Mouse (Mus musculus) ES-Bruce4 (cell line): ENCODE results near the gene Thada. TPM values are rescaled to one million over a fixed set of nuclear protein-coding genes. Genes with fewer than 3 reads are reported as not detected.

Source experiments
- H3K27ac ChIP-seq: 2 replicates; pipeline ENCODE4 v1.5.1; 2012; ENCODE audit warnings: low read length, inconsistent platforms; ENCODE audit not compliant: insufficient read depth
- H3K27me3 ChIP-seq: 2 replicates; pipeline ENCODE4 v1.6.1; 2012; ENCODE audit warnings: mild to moderate bottlenecking, low read length, inconsistent platforms; ENCODE audit not compliant: control insufficient read depth, poor library complexity, insufficient read depth, severe bottlenecking
- H3K36me3 ChIP-seq: 2 replicates; pipeline ENCODE4 v1.6.1; 2012; ENCODE audit warnings: inconsistent platforms, mild to moderate bottlenecking, low read length, moderate library complexity; ENCODE audit not compliant: control insufficient read depth, poor library complexity, insufficient read depth, severe bottlenecking
- H3K4me1 ChIP-seq: one replicate; pipeline ENCODE4 v1.8.1; 2011; ENCODE audit warnings: low read length; ENCODE audit not compliant: control insufficient read depth, insufficient read depth
- H3K4me3 ChIP-seq: 2 replicates; pipeline ENCODE4 v1.5.1; 2011; ENCODE audit warnings: low read depth, mild to moderate bottlenecking, low read length
- H3K9ac ChIP-seq: 2 replicates; pipeline ENCODE4 v1.6.1; 2012; ENCODE audit warnings: low read depth, mild to moderate bottlenecking, inconsistent platforms; ENCODE audit not compliant: poor library complexity, severe bottlenecking
- H3K9me3 ChIP-seq: replicated peaks from 2 replicates; pipeline ENCODE4 v1.6.1; 2012; ENCODE audit warnings: mild to moderate bottlenecking, low read length, inconsistent platforms; ENCODE audit not compliant: control insufficient read depth, poor library complexity, insufficient read depth, severe bottlenecking
- CTCF ChIP-seq: IDR thresholded peaks from one replicate; pipeline ENCODE4 v1.8.1; 2011; ENCODE audit warnings: low read depth, low read length
- EP300 ChIP-seq: IDR thresholded peaks from 2 replicates; pipeline ENCODE4 v1.6.1; 2011; ENCODE audit warnings: low read depth, low read length; ENCODE audit not compliant: insufficient read depth
- POLR2A ChIP-seq: IDR thresholded peaks from one replicate; pipeline ENCODE4 v1.8.1; 2011; ENCODE audit warnings: low read length; ENCODE audit not compliant: insufficient read depth
- polyA plus RNA-seq: library from polyadenylated mRNA; stranded (reverse); fragments of >200 nt; gene quantifications from 2 replicates; pipeline ENCODE4 v1.2.4, GENCODE M21; 2011; ENCODE audit warnings: low read depth; ENCODE audit not compliant: missing spikeins, insufficient read depth, insufficient read length

Gene Thada
- polyA plus RNA-seq, 1 experiment = 38.0 TPM

GRCm38 (mm10) chr17:84351912-84352789 is 113.9 kb downstream of the Thada start:
- no peak for TF ChIP-seq CTCF
- no peak for TF ChIP-seq EP300
- TF ChIP-seq POLR2A = no peak
- no peak overlapping the region for H3K4me3 ChIP-seq
- H3K27ac ChIP-seq = peak overlapping the region; percentile 50; the same call in 1 of the 2 replicates
- peaks cover 15% of the 10 kb centered on the region for H3K4me1 ChIP-seq
- H3K36me3 ChIP-seq = peaks cover 6% of the 10 kb centered on the region; the same call in 1 of the 2 replicates
- H3K9me3 ChIP-seq = no peaks in the 10 kb centered on the region
- no peaks in the 10 kb centered on the region for H3K27me3 ChIP-seq
- H3K9ac ChIP-seq = no peak overlapping the region

- Histone ChIP-seq H3K27me3 (no peaks in the 10 kb centered on the region), H3K4me1 (peaks cover 15% of the 10 kb centered on the region), H3K36me3 (peaks cover 8% of the 10 kb centered on the region), H3K9me3 (peaks cover 2% of the 10 kb centered on the region; the same call in 1 of the 2 replicates), H3K4me3 (no peak overlapping the region), H3K27ac (peak overlapping the region; percentile 50; the same call in 1 of the 2 replicates), H3K9ac (no peak overlapping the region)
- TF ChIP-seq EP300 (peak; percentile 99), CTCF (no peak), POLR2A (no peak)
Observed at GRCm38 (mm10) chr17:84351276-84351675, 114.7 kb downstream of the Thada start.

GRCm38 (mm10) chr17:84348865-84349264 is 117.1 kb downstream of the Thada start:
- Histone ChIP-seq H3K27me3 (no peaks in the 10 kb centered on the region), H3K9me3 (peaks cover 4% of the 10 kb centered on the region; the same call in 1 of the 2 replicates), H3K36me3 (peaks cover 8% of the 10 kb centered on the region), H3K4me1 (peaks cover 8% of the 10 kb centered on the region), H3K9ac (no peak overlapping the region), H3K27ac (no peak overlapping the region), H3K4me3 (no peak overlapping the region)
- TF ChIP-seq CTCF (no peak), POLR2A (no peak), EP300 (no peak)

DNA sequence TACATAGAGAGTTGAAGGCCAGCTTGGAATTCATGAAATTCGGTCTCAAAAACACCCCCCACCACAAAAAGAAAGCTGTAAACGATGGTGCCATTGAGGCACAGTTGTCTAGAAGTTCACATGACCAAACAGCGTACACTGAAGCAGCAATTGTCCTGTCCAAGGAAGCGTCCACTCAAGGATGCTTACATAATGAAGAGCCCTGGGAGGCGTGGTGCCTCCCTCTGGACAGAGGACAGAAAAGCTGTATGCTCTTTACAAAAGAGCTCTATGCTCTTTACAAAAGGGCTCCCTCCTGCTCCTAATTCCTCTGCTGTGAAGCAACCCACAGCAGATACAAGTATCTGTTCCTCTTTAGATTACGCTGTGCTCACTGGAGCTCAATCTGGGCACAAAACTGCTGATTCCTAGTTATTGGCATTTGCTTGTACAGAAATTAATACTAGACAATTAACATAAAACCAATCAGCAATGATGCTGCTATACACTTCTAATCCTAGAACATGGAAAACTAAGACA is 123.6 kb downstream of the Thada start:
- Histone ChIP-seq H3K4me3 (no peak overlapping the region), H3K27ac (no peak overlapping the region), H3K27me3 (no peaks in the 10 kb centered on the region), H3K9me3 (peaks cover 4% of the 10 kb centered on the region; the same call in 1 of the 2 replicates), H3K4me1 (no peaks in the 10 kb centered on the region), H3K9ac (no peak overlapping the region), H3K36me3 (peaks cover 4% of the 10 kb centered on the region; the same call in 1 of the 2 replicates)
- TF ChIP-seq CTCF = no peak
- no peak for TF ChIP-seq POLR2A
- TF ChIP-seq EP300 = no peak

- H3K36me3 ChIP-seq = peaks cover 2% of the 10 kb centered on the region; the same call in 1 of the 2 replicates
- TF ChIP-seq POLR2A (no peak), CTCF (no peak), EP300 (no peak)
- H3K27ac ChIP-seq = no peak overlapping the region
- H3K9ac ChIP-seq = no peak overlapping the region
- H3K9me3 ChIP-seq = peaks cover 4% of the 10 kb centered on the region; the same call in 1 of the 2 replicates
- H3K27me3 ChIP-seq = no peaks in the 10 kb centered on the region
- H3K4me1 ChIP-seq = no peaks in the 10 kb centered on the region
- no peak overlapping the region for H3K4me3 ChIP-seq
Observed at GRCm38 (mm10) chr17:84341686-84342085, 124.3 kb downstream of the Thada start.
